Mouse (Mus musculus): ENCODE data around the gene Dennd2d. TPM values are rescaled to one million over a fixed set of nuclear protein-coding genes. Genes with fewer than 3 reads are reported as not detected.

The Dennd2d gene
- total RNA-seq (2023): 100 to 1,000 TPM; 137 to 144 TPM

GRCm38 (mm10) chr3:106482281-106483081 lies at the start of gene Dennd2d:
Gene Dennd2d, plus strand, starts transcription at chr3:106482405.

GRCm38 (mm10) chr3:106547171-106547923 lies 65.1 kb downstream of the Dennd2d start, which contains the start of the genes Dram2 and Cept1:
Gene Dram2, plus strand, starts transcription at chr3:106547798.
Gene Cept1, minus strand, starts transcription at chr3:106547802.

Other genes starting within 250 kb of the Dennd2d start
- gene Chil6, start 76.2 kb upstream of the Dennd2d start, total RNA-seq (2023): 1 to 10 TPM in 1 of 2 experiments, under 1 TPM in 1; 0.92 to 1.3 TPM
- gene Dram2, start 65.4 kb downstream of the Dennd2d start, total RNA-seq (2023): 10 to 100 TPM; 34.6 to 45.5 TPM
- gene Cept1, start 65.4 kb downstream of the Dennd2d start, total RNA-seq (2023): 10 to 100 TPM; 50.2 to 63.2 TPM
- 10 to 100 TPM; 52.6 to 63.6 TPM for gene Lrif1, start 202.6 kb downstream of the Dennd2d start, total RNA-seq (2023)